Mouse (Mus musculus) embryonic facial prominence, embryonic 11.5 days (tissue): ENCODE data around the gene Pcp4l1. TPM values are rescaled to one million over a fixed set of nuclear protein-coding genes. Genes with fewer than 3 reads are reported as not detected.
"Not testable (repeated sequence)": the region's sequence is repeated elsewhere in the genome, so short reads cannot be mapped to it uniquely, and the experiment has no call there.

Experiments
- ATAC-seq: fragments of 200-750 bp; cut with Nextera tagmentation; replicated peaks from 2 replicates; pipeline ENCODE4 v1.8.0; 2017; ENCODE audit warnings: low read depth; ENCODE audit not compliant: insufficient number of reproducible peaks, low FRiP score, low TSS enrichment
- DNase-seq: peaks from one replicate; pipeline ENCODE4 v3.0.0-alpha.2; 2015; ENCODE audit warnings: low spot score
- H3K27ac ChIP-seq: fragments of 300-500 bp; sonication (generic); replicated peaks from 2 replicates; pipeline ENCODE4 v1.5.1; 2014; ENCODE audit warnings: mild to moderate bottlenecking, low read depth, low read length, control low read depth
- H3K27me3 ChIP-seq: fragments of 300-500 bp; sonication (generic); 2 replicates; pipeline ENCODE4 v1.6.1; 2014; ENCODE audit warnings: mild to moderate bottlenecking, low read length, moderate library complexity, mixed read lengths; ENCODE audit not compliant: control insufficient read depth, insufficient read depth
- H3K36me3 ChIP-seq: fragments of 300-500 bp; sonication (generic); replicated peaks from 2 replicates; pipeline ENCODE4 v1.6.1; 2014; ENCODE audit warnings: low read depth, mild to moderate bottlenecking, low read length, moderate library complexity, mixed read lengths; ENCODE audit not compliant: control insufficient read depth, insufficient read depth
- H3K4me1 ChIP-seq: fragments of 300-500 bp; sonication (generic); 2 replicates; pipeline ENCODE4 v1.6.1; 2014; ENCODE audit warnings: low read length, mixed read lengths; ENCODE audit not compliant: control insufficient read depth, insufficient read depth
- H3K4me2 ChIP-seq: fragments of 300-500 bp; sonication (generic); 2 replicates; pipeline ENCODE4 v1.6.1; 2014; ENCODE audit warnings: low read depth, mild to moderate bottlenecking, control low read depth, low read length, moderate library complexity
- H3K4me3 ChIP-seq: fragments of 300-500 bp; sonication (generic); 2 replicates; pipeline ENCODE4 v1.5.1; 2014; ENCODE audit warnings: low read depth, low read length, control low read depth
- H3K9ac ChIP-seq: fragments of 300-500 bp; sonication (generic); replicated peaks from 2 replicates; pipeline ENCODE4 v1.6.1; 2014; ENCODE audit warnings: mild to moderate bottlenecking, control low read depth, low read length
- H3K9me3 ChIP-seq: fragments of 300-500 bp; sonication (generic); replicated peaks from 2 replicates; pipeline ENCODE4 v1.6.1; 2016; ENCODE audit warnings: mild to moderate bottlenecking, low read length, inconsistent platforms, mixed read lengths; ENCODE audit not compliant: control insufficient read depth
- WGBS: fragments of 180-500 bp; shearing (Covaris S2); extraction: QIAGEN DNeasy Blood & Tissue Kit; methylation state at CpG from one replicate; pipeline ENCODE4 v1.1.7; 2014; 5-methylcytosine and 5-hydroxymethylcytosine counted together
- polyA plus RNA-seq: library from polyadenylated mRNA; unstranded; fragments of >200 nt; fragmentation: Nextera tagmentation; extraction: Ambion mirVana; gene quantifications from 2 replicates; pipeline ENCODE4 v1.2.1, GENCODE M21; 2014

The Pcp4l1 gene
- polyA plus RNA-seq, 1 experiment from 2014 or later, result 15.6 TPM

DNA sequence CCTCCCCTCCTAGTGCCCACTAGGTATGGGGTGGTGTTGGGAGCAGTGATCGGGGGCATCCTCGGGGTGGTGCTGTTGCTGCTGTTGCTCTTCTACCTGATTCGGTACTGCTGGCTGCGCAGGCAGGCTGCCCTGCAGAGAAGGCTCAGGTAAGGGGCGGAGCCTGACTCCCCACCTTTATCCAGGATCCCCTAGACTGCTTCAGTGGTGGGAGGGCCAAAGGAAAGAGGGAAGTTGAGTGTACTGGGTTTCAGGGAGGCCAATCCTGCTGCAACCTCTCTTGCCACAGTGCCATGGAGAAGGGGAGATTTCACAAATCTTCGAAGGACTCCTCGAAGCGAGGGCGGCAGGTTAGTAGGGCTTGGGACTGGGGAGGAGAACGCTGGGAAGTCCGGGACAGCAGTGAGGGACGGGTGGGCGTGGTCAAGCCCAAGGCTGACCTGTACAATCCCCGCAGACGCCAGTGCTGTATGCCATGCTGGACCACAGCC lies 36.5 kb downstream of the Pcp4l1 start:
- Histone ChIP-seq H3K4me1 (no peaks in the 10 kb centered on the region), H3K9ac (peak overlapping the region; percentile 26), H3K9me3 (no peaks in the 10 kb centered on the region), H3K36me3 (no peaks in the 10 kb centered on the region), H3K4me3 (peak overlapping the region; percentile 7; the same call in 1 of the 2 replicates), H3K27me3 (peaks cover 9% of the 10 kb centered on the region), H3K27ac (no peak overlapping the region), H3K4me2 (peak overlapping the region; percentile 49)
- DNase-seq (peak; percentile 27), ATAC-seq (peak; percentile 51)
- WGBS, result 5% methylated on average over 15 of the region's 15 CpGs

DNA sequence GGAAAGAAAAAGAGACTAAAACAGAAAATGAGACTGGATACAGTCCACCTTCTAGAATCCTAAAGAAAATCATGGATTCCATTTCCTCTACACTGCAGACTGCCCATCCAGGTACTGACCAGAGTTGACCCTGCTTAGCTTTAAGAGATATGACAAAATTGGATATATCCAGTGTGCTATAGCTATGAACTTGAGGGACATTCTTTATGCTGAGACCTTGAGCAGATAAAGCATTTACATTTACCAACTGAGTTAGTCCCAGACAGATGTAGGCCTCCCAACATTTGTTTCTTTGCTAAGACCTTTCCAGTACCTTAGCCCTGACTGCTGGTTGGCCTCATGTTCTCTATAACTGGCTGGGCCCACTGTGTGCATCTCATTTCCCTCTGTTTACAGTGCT lies 38.1 kb downstream of the Pcp4l1 start:
- no peak overlapping the region for H3K27ac ChIP-seq
- no peak overlapping the region for H3K4me3 ChIP-seq
- H3K4me1 ChIP-seq, result no peaks in the 10 kb centered on the region
- no peak for DNase-seq
- no peaks in the 10 kb centered on the region for H3K9me3 ChIP-seq
- no peaks in the 10 kb centered on the region for H3K36me3 ChIP-seq
- ATAC-seq, result no peak
- peaks cover 9% of the 10 kb centered on the region for H3K27me3 ChIP-seq
- H3K9ac ChIP-seq, result no peak overlapping the region
- no peak overlapping the region for H3K4me2 ChIP-seq

DNA sequence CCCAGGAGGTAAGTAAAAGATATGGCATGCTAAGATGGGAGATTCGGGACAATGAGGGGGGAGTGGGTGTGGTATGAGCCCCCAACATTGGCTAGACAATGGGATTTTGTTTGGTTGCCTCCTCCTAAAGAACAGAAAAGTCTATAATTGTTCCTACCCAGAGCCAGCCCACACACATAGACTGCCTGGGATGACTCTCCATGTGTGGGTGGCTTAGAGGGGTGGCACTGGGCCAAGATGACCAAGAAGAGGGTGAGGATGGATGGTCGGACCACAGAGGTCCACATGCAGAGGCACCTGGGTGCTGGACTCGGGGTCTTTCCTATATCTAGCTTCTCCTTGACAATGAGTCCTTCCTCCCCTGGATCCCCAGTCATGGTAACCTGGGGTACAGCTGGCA lies 39.4 kb downstream of the Pcp4l1 start:
- H3K27ac ChIP-seq, result no peak overlapping the region
- no peak overlapping the region for H3K4me2 ChIP-seq
- WGBS, result 57% methylated on average over 3 of the region's 3 CpGs
- H3K4me1 ChIP-seq, result no peaks in the 10 kb centered on the region
- peaks cover 9% of the 10 kb centered on the region for H3K27me3 ChIP-seq
- no peaks in the 10 kb centered on the region for H3K36me3 ChIP-seq
- H3K9ac ChIP-seq, result no peak overlapping the region
- H3K4me3 ChIP-seq, result no peak overlapping the region
- ATAC-seq (no peak), DNase-seq (no peak)
- no peaks in the 10 kb centered on the region for H3K9me3 ChIP-seq

- H3K36me3 ChIP-seq, result no peaks in the 10 kb centered on the region
- no peak overlapping the region for H3K4me2 ChIP-seq
- no peaks in the 10 kb centered on the region for H3K27me3 ChIP-seq
- no peak overlapping the region for H3K9ac ChIP-seq
- no peaks in the 10 kb centered on the region for H3K4me1 ChIP-seq
- H3K4me3 ChIP-seq, result no peak overlapping the region
- 81% methylated on average over 4 of the region's 4 CpGs for WGBS
- no peaks in the 10 kb centered on the region for H3K9me3 ChIP-seq
- ATAC-seq (no peak), DNase-seq (no peak)
- H3K27ac ChIP-seq, result no peak overlapping the region
These were observed 44.1 kb downstream of the Pcp4l1 start for GRCm38 (mm10) chr1:171151966-171152365.

DNA sequence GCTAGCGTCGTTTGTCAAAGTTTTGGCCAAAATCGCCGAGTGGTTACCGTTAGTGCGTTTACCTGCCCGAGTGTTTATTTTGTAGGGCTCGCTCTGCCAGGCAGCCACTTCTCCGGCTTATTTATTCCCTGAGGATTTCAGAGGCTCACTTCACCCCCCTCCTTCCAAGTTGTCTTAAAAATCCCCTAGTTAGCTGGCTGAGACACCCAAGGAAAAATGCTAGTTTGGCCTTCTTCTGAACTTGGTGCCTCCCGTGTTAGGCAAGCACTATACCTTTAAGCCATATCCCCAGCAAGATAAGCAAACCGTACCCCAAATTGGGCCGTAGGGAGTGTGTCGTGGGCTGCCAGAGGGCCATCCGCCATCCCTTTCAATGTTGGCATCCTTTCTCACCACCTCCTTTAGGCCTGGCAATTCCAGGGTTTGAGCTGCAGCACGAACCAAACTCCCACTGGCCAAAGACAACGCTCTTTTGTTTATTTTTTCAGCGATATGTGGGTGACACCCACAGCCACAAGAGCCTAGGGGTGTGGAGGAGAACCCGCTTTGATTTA lies 45.2 kb downstream of the Pcp4l1 start:
- DNase-seq, result peak; percentile 38
- Histone ChIP-seq H3K4me2 (peak overlapping the region; percentile 66), H3K27ac (0 out of 2 replicates have a peak overlapping the region, but pooled peaks have one; percentile 16), H3K4me3 (peak overlapping the region; percentile 71), H3K4me1 (no peaks in the 10 kb centered on the region), H3K9me3 (no peaks in the 10 kb centered on the region), H3K9ac (peak overlapping the region; percentile 64), H3K36me3 (peaks cover 1% of the 10 kb centered on the region; the same call in 1 of the 2 replicates), H3K27me3 (no peaks in the 10 kb centered on the region)
- no peak for ATAC-seq
- 5% methylated on average over 18 of the region's 18 CpGs for WGBS

GRCm38 (mm10) chr1:171149974-171150760 lies 45.9 kb downstream of the Pcp4l1 start, which contains the start of the genes Sdhc and Mpz:
Gene Sdhc (minus strand): TSS chr1:171150603.
Gene Mpz (plus strand): TSS chr1:171150711.
- peak within 1 kb of the TSS; percentile 71 for H3K4me3 ChIP-seq
- no peaks in the 10 kb centered on the region for H3K4me1 ChIP-seq
- peaks cover 2% of the 10 kb centered on the region; the same call in 1 of the 2 replicates for H3K36me3 ChIP-seq
- ATAC-seq (peak; percentile 93), DNase-seq (peak; percentile 97)
- H3K9ac ChIP-seq, result peak within 1 kb of the TSS; percentile 64
- H3K27ac ChIP-seq, result 0 out of 2 replicates have a peak within 1 kb of the TSS, but pooled peaks have one; percentile 16
- H3K4me2 ChIP-seq, result peak within 1 kb of the TSS; percentile 66
- H3K9me3 ChIP-seq, result no peaks in the 10 kb centered on the region
- H3K27me3 ChIP-seq, result no peaks in the 10 kb centered on the region
- under 1% methylated on average over 34 of the region's 34 CpGs for WGBS

- not testable (repeated sequence) for H3K9me3 ChIP-seq, H3K9ac ChIP-seq, H3K4me2 ChIP-seq, H3K36me3 ChIP-seq, H3K4me1 ChIP-seq, H3K27ac ChIP-seq, ATAC-seq, H3K4me3 ChIP-seq, DNase-seq, H3K27me3 ChIP-seq
- 91% methylated on average over 9 of the region's 11 CpGs for WGBS
These were observed 53.1 kb downstream of the Pcp4l1 start for GRCm38 (mm10) chr1:171142981-171143380.
